Mouse (Mus musculus) spleen, embryonic (tissue): Measurements from ENCODE around the gene Hspd1.
"Not testable (repeated sequence)": the region's sequence is repeated elsewhere in the genome, so short reads cannot be mapped to it uniquely, and the experiment has no call there.

ENCODE experiments used
- CTCF ChIA-PET: fragments of 350-600 bp; sonication (Branson Sonifier 250); formaldehyde crosslinking; loops from one replicate; lab custom pipeline; 2022; lab: Charles Lee

Hspd1 gene

DNA sequence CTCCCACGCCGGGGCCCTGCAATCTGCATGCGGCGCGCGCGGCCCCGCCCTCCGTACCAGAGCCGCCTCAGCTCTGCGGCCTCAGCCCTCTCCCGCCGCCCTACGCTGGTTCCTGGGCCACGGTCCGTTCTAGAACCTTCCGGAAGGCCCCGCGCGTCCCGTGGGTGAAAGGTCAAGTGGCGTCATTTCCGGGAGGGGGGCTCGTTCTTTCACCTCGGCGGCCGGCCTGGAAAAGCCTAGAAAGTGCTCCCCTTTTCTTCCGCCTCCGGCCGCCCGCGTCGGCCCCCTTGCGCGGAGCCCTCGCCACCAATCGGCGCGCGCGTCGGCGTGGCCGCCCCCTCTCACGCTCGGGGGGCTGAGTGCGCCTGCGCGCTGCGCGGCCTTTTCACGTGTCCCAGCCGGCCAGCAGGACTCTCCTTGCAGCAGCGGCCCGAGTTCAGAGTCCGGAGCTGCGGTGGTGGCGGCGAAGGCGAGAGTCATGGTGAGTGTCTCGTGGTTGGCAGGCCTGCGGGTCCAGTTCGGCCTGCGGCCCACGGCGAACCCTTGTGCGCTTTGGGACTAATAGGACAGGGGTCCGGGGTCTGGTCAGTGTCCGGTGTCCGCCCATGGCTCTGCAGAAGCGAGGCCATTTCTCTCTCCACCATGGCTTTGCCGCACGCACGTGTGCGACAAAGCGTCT is at the start of gene Hspd1, which contains the start of gene Hspe1:
Gene Hspd1 (minus strand): TSS at position 312 of the 679 bp plus-strand sequence.
Gene Hspe1 (plus strand): TSS at position 201 of the 679 bp plus-strand sequence.
- CTCF ChIA-PET: no interaction called here

- CTCF ChIA-PET: no interaction called here
Observed at GRCm38 (mm10) chr1:55135846-55136245, 47.8 kb upstream of the Hspd1 start.

DNA sequence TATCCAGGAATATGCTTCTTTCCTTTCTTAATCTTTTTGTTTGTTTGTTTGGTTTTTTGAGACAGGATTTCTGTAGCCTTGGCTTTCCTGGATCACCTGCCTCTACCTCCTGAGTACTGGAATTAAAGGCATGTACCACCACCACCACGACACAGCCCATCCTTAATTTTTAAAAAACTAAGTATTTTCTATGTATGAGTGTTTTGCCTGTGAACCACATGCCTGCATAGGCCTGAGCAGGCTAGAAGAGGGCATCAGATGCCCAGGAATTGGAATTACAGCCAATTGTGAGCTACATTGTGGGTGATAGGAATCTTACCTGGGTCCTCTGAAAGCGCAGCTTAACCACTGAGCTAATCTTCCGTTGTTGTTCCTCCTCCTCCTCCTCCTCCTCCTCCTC is 46.3 kb upstream of the Hspd1 start:
- CTCF ChIA-PET: no interaction called here

DNA sequence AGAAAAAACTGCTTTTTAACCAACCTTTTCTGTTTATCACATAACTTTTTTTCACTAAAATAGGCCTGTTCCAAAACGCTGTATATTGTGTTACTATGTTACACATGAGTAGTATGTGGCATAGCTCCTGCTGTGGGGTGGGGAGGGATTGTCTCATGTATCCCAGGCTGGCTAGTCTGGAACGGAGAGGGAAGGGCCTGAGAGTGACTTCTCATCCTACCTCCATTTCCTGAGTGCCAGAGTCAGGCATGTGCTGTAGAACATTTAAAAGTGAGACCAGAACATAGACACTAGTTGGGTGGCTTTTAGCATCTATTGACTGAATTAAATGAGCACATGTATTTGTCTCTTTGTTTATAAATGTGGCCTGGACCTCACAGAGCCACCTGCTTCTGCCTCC is 45.1 kb upstream of the Hspd1 start:
- CTCF ChIA-PET: no interaction called here

DNA sequence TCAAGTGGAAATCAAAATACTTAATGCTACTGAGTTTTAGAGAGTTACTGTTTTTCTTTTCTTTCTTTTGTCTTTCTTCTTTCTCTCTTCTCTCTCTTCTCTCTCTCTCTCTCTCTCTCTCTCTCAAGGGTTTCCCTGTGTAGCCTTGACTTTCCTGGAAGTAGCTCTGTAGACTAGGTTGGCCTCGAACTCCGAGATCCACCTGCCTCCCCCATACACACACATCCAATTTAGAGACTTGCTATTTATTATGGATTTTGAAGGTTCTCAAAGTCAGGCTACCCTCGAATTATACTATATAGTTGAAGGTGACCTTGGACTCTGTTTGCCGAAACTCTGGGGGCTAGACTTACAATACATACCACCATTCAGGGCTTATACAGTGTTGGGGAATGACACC is 44.3 kb upstream of the Hspd1 start:
- CTCF ChIA-PET: interaction anchor here (0.6 kb wide), 1 partner anchor 65 kb away, joined by 9 read pairs; no protein-coding TSS in a partner anchor

DNA sequence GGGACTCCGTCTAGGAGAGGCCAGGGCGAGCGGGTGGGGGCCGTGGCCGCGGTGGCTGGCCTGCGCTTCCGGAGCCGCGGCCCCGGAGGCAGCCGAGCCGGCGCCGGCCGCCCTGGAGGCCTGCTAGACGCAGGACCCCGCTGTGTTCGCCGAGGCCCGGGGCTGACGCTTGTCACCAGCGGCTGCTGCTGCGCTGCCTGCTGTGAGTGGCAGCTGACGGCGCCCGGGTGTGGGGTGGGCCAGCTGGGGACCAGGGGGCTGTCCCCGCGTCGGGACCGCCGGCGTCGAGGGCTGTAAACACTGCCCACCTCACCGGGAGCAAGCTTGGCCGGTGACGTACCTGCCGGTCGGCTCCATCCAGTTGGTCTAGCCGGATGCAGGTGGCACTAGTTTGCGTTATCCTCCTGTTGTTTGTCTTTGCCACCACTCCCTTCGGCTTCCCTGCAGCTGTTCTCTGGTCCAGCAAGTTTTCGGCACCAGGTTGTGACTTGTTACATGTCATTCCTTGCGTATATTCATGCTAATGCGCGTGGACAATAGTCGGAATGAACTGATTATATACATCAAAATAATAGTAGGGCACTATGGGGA is 43.5 kb upstream of the Hspd1 start:
- CTCF ChIA-PET: no interaction called here

- CTCF ChIA-PET: no interaction called here
Observed at GRCm38 (mm10) chr1:55130943-55131401, 42.9 kb upstream of the Hspd1 start, which contains the start of gene Mob4. Mob4 (plus strand) TSS chr1:55131231.

GRCm38 (mm10) chr1:55130190-55130916 is 42.3 kb upstream of the Hspd1 start:
- CTCF ChIA-PET: no interaction called here

DNA sequence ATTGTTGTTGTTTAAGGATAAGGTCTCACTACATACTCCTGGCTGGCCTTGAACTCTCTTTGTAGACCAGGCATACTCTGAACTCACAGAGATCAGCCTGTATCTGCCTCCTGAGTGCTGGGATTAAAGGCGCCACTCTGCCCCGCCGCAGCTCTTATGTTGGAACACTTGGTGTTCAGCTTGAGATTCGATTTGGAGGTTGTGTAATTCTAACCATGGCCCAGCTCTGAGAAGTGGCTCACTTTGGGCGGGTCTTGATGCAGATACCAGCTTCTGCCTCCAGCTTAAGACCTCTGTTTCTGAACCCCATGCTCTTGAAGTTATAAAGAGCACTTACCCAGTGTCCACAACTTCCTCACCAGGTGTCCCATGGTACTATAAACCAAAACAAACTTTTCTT is 41.7 kb upstream of the Hspd1 start:
- CTCF ChIA-PET: no interaction called here

DNA sequence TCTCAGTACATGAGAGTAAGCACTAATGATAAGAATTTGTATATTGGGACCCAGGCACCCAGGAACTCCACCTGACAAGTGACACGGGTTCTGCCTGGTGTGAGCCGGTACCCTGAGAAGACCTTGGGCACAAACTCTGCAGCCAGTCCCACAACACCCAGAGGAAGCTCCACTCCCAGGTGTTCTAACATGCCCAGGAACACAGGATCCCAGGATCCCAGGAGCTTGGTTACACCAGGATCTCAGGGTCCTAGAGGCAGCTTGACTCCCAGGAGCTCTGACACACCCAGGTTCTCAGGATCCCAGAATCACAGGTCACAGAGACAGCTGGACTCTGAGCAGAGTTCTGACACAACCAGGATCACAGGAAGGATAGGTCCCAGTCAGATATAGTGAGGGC is 36.1 kb upstream of the Hspd1 start:
- CTCF ChIA-PET: not testable (repeated sequence)

GRCm38 (mm10) chr1:55123561-55123960 is 35.5 kb upstream of the Hspd1 start:
- CTCF ChIA-PET: no interaction called here

DNA sequence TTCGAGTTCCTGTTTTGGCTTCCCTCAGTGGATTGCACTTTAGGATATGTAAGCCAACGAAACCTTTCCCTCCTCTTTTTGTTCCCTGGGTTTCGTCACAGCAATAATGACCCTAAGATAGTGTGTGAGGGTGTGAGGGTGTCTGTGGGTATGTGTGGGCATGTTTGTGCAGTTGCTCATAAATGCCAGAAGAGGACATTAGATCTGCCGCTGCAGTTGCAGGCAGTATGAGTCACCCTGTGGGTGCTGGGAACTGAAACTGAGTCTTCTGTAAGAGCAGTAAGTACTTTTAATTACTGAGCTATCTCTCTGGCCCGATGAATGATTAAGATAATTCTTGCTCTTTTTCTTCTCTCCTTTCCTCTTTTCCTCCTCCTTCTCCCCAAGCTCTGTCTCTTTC is 35.0 kb upstream of the Hspd1 start:
- CTCF ChIA-PET: no interaction called here

GRCm38 (mm10) chr1:55109066-55109766 is 21.2 kb upstream of the Hspd1 start:
- CTCF ChIA-PET: no interaction called here

DNA sequence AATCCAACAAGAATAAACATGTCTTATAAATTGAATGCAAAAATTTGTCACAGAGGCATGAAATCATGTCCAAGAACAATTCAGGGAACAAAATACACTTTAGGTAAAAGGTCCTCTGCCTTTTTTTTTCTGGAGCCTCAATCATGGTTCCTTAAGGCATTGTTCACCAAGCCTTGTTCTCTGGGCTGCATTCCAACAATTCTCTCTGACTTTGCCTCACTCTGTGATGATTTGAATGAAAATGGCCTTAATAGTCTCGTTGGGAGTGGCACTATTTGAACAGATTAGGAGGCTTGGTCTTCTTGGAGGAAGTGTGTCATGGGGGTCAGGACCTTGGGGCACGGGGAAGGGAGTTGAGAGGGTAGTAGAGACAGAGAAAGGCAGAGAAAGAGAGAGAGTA is 20.4 kb upstream of the Hspd1 start:
- CTCF ChIA-PET: no interaction called here

DNA sequence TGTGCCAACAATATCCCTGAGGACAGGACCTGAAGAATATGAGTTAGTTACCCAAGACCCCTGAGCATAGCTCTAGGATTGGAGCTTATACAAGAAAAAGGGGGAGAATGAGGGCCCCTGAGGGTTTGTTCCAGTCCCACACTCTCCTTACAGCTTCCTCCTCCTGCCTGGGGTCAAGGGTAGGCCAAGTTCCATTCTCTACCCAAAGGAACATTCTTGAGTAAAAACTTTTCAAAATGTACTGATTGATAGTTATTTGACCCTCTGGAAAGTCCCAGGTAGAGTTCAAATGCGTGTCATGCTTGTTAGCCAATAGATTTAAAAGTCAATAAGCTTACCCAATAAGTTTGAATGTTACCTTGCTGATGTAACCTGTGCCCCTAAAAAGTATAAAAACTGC is 19.6 kb upstream of the Hspd1 start:
- CTCF ChIA-PET: no interaction called here

GRCm38 (mm10) chr1:55106919-55107585 is 19.0 kb upstream of the Hspd1 start:
- CTCF ChIA-PET: no interaction called here

DNA sequence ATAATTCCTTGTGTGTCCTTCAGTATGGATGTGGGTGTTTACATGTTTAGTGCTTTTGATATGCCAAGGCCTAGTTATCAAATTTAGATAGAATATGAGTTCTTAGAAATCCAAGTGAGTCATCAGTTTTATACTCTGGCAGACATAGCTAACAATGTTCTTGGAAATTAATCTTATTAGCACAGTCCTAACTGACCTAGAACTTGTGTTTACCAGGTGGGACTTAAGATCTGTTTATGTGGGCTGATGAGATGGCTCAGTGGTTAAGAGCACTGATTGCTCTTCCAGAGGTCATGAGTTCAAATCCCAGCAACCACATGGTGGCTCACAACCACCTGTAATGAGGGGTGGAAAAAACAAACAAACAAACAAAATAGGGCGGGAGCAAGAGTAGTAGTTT is 4.4 kb upstream of the Hspd1 start:
- CTCF ChIA-PET: interaction anchor here (0.6 kb wide), 1 partner anchor 265 kb away, joined by 3 read pairs; no protein-coding TSS in a partner anchor

GRCm38 (mm10) chr1:55092056-55092455 is 4.0 kb upstream of the Hspd1 start:
- CTCF ChIA-PET: no interaction called here

- CTCF ChIA-PET: no interaction called here
Observed at GRCm38 (mm10) chr1:55089498-55090064, 1.5 kb upstream of the Hspd1 start.

GRCm38 (mm10) chr1:55088611-55089497 is 811 bp upstream of the Hspd1 start:
- CTCF ChIA-PET: no interaction called here
